Mouse (Mus musculus) olfactory bulb, adult 2 months (tissue): Measurements from ENCODE around the gene Mcl1.

Experiments used
- CTCF ChIP-seq: fragments of 200-500 bp; IDR thresholded peaks from 2 replicates; pipeline ENCODE4 v1.5.1; 2012; ENCODE audit warnings: low read depth, mild to moderate bottlenecking, low read length, moderate library complexity; ENCODE audit not compliant: insufficient read depth
- POLR2A ChIP-seq: fragments of 200-500 bp; IDR thresholded peaks from 2 replicates; pipeline ENCODE4 v1.6.1; 2012; ENCODE audit warnings: mild to moderate bottlenecking, low read depth, low read length, moderate library complexity; ENCODE audit not compliant: insufficient read depth

- TF ChIP-seq CTCF (no peak), POLR2A (no peak)
Measured at GRCm38 (mm10) chr3:95682878-95683277, 24.3 kb downstream of the Mcl1 start.
